Mouse (Mus musculus) layer of hippocampus, adult 18-20 months (tissue): ENCODE results near the gene Ppp1r8. TPM values are rescaled to one million over a fixed set of nuclear protein-coding genes. Genes with fewer than 3 reads are reported as not detected.
"Not testable (repeated sequence)": the region's sequence is repeated elsewhere in the genome, so short reads cannot be mapped to it uniquely, and the experiment has no call there.

Source experiments
- DNase-seq, 2 experiments: peaks; one replicate each; pipeline ENCODE4 v3.0.0; 2022; ENCODE audit warnings: low spot score in 2 of 2
- total RNA-seq, 2 experiments: library from RNA; stranded (reverse); gene quantifications; 2 replicates each; pipeline ENCODE4 v1.2.3; 2021

The Ppp1r8 gene
- total RNA-seq, 2 experiments from 2014 or later = 42.8 to 43.7 TPM

DNA sequence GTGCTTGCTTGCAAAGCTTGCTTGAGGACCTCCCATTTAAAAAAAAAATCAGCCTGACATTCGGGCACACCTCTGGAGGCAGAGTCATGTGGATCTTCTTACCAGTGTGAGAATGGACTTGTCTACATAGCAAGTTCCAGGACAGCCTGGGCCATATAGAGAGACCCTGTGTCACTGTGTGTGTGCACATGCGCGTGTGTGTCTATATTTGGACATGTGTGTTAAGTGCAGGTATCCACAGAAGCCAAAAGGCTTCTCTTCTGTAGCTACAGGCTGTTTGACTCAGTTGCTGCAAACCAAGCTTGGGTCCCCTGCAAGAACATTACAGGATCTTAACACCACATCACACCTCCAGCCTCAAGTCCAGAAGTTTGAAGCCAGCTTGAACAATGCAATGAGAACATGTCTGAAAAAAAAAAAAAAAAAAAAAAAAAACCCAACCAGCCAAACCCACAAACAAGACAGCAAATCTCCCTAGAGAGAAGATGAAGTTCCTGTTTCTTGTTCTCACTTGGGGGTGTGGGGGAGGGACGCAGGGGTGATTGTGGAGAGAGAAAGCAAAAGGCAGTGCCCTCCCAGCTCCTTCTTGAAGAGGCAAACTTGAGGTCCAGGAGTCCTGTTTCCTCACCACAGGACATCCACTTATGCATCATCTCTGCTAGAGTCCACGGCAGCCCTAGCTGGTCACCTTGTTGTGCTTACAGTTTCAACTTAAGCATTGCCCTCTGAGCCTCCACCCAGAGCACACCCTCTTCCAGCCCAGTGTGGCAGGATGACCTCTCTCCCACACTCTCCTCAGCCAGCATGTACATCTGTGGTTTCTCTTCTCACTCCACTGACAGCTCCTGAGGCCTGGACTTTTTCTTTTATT, 35.0 kb downstream of the Ppp1r8 start:
- no peak for DNase-seq

DNA sequence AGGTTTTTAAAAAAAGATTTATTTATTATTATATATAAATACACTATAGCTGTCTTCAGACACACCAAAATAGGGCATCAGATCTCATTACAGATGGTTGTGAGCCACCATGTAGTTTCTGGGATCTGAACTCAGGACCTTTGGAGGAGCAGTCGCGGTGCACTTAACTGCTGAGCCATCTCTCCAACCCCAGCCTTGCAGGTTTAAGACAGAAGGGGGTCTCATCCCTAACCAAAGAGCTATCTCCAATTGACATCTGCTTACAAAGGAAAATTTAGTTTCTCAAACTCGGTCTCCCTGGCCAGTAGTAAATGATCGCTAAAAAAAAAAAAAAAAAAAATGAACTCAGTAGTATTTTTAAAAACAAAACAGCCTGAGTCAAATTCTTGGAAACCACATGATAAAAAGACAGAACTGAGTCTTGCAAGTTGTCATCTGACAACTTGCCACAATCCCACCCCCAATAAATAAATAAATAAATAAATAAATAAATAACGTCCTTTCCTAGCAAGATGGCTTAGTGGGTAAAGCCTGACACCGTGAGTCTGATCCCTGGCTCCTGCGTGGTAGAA, 36.3 kb downstream of the Ppp1r8 start:
- no peak for DNase-seq

DNA sequence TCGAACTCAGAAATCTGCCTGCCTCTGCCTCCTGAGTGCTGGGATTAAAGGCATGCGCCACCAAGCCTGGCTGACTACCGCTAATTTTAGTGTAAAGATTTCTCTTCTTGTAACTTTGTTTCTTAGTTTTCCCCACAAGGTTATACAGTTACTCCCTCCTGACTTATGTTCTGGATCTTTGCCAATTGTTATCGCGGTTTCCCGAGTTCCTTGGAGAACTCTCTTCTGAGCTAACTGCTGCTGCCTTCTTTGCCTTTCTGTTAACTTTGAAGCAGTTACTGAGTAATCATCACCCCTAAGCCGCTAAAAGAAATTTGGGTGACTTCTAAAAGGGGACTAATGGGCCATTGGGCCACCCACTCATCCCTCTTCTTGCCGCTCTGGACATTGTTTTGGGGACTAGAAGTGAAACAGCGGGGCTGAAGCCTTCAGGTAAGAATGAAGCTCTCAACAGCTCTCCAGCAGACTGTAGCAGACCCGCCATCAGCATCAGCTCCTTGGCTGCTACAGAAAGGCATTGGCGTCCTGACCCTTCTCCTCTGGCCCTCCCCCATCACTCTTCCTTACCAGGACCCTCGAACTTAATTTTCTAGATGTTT, 37.3 kb downstream of the Ppp1r8 start:
- no peak for DNase-seq

DNA sequence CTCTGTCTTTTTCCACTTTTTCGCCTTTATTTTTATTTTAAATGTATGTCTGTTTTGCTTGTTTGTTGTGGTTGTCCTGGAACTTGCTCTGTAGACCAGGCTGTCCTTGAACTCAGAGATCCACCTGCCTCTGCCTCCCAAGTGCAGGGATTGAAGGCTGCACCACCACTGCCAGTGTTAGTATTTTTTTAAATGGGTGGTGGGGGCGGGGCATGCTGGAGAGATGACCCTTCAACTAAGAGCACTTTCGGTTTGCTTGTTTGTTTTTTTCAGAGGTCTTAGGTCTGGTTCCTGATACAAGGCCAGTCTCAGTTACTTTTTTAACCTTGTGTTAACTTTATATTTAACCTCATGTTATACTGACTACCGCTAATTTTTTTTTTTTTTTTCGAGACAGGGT, 37.8 kb downstream of the Ppp1r8 start:
- DNase-seq = no peak

DNA sequence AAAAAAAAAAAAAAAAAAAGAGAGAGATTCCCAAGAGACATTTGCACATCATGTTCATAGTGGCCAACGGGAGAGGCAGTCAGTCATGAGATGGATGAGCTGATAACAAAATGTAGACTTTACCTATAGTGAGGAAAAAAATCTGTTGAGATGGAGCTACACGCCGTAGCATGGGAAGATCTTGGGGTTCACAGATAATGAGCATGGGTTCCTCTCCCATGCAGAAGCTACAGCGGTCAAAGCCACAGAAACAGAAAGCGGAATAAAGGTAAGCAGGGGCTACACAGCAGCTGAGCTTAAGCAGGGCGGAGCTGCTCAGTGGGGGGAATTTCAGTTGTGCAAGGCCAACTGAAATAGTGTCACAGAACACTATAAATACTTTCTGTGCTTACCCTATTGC, 38.6 kb downstream of the Ppp1r8 start:
- no peak for DNase-seq

DNA sequence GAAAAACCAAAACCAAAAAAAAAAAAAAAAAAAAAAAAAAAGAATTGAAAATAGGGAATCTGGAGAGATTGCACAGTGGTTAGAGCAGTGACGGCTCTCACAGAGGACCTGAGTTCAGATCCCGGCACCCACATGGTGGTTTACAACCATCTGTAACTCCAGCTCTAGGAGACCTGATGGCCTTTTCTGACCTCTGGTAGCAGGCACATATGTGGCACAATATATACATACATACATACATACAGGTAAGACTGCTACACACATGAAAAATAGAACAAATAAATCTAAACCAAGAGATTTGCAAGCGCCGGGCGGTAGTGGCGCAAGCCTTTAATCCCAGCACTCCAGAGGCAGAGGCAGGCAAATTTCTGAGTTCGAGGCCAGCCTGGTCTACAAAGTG, 39.1 kb downstream of the Ppp1r8 start:
- no peak for DNase-seq

DNA sequence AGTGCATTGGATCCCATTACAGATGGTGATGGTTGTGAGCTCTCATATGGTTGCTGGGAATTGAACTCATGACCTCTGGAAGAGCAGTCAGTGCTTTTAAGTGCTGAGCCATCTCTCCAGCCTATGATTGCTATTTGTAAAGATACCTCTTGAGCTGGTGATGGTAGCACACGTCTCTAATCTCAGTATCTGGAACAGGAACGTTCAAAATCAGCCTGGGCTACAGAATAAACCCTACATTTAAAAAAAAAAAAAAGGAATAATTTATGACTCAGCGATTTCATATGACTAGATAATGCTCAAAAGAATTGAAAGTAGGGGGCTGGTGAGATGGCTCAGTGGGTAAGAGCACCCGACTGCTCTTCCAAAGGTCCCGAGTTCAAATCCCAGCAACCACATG, 39.8 kb downstream of the Ppp1r8 start:
- no peak for DNase-seq

DNA sequence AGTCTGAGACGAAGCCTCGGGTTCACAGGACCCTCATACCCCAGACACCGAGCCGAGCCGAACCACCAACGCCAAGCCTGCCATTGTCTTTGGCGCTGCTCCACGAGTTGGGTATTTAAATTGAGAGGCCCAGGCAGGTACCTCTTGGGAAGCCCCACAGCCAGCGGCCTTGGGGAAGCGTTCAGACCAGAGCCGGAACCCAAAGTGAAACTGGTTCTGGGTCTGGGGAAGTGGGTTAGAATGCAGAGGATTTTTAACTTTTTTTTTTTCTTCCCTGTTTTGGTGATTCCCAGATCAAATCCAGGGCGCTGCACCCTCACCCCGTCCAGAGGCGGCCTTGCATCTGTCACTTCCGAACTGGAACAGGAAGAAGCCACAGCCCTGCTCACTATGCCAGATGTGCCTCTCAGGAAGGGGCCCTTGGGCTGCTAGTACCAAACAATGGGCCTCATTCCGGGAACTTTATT, 40.8 kb downstream of the Ppp1r8 start:
- DNase-seq = no peak

DNA sequence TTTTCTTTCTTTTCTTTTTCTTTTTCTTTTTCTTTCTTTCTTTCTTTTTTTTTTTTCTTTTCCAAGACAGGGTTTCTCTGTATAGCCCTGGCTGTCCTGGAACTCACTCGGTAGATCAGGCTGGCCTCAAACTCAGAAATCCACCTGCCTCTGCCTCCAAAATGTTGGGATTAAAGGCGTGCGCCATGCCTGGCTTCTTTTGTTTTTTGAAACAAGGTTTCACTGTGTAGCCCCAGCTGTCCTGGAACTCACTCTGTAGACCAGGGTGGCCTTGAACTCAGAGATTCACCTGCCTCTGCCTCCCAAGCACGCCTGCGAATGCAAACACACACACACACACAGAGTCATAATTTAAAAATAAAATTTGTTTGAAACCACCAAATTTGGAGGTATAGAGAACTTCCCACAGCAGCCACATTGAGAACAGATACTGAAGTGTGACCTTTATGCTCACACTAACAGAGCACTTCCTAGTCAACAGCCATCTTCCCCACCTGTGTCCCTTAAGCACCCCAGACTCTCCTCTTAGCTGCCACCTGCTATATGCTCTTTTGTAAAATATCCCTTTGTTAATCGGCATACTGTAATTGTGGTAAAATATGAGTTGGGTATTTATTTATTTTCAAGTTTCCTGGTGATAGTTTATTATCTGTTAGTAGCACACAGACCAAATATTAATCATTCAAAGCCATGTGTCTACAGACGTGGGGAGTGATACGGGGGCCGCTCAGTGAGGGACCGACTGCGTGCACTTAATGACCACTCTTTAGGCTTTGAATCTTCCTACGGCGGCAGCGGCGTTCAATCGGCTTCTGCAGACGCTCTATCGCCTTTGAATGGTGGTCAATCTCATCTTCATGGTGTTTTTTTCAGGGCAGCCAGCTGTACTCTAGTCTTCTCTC, 41.5 kb downstream of the Ppp1r8 start:
- DNase-seq = no peak

DNA sequence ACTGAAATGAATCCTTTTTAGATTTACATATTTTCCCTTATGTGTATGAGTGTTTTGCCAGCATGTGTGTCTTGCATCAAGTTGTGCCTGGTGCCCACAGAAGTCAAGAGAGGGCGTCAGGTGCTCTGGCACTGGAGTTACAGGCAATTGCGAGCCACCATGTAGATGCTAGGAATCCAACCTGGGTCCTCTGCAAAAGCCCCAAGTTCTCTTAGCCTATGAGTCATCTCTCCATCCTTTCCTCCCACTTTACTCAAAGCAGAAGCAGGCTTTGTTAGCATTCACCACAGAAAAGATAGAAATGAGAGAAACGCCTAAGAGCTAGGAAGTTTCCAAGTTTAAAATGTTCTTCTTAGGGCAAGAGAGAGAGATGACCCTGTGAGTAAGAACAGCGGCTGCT, 43.1 kb downstream of the Ppp1r8 start:
- no peak for DNase-seq

DNA sequence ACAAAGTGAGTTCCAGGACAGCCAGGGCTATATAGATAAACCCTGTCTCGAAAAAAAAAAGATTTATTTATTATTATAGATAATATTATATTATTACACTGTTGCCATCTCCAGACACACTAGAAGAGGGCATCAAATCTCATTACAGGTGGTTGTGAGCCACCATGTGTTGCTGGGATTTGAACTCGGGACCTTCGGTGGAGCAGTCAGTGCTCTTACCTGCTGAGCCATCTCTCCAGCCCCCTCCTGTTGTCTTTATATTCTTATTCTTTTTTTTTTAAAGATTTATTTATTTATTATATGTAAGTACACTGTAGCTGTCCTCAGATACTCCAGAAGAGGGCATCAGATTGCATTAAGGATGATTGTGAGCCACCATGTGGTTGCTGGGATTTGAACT, 44.3 kb downstream of the Ppp1r8 start:
- DNase-seq = not testable (repeated sequence)

DNA sequence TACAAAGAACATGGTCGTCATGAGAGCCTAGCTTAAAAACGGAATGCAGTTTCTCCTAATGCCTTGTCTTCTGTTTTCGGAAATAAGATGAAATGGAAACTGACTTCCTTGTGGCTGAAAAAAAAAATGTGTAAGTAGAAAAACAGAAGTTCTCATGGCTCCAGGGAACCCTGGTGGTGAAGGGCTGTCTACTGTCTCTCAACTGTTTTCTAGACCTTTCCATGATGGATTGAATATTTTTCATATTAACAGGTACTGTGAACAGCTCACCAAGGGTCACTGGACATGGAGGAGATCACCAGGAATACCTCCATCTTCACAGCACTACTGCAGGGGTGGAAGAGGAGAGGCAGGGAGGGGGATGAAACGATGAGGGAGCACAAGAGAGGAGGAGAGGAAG, 44.9 kb downstream of the Ppp1r8 start:
- DNase-seq = no peak

DNA sequence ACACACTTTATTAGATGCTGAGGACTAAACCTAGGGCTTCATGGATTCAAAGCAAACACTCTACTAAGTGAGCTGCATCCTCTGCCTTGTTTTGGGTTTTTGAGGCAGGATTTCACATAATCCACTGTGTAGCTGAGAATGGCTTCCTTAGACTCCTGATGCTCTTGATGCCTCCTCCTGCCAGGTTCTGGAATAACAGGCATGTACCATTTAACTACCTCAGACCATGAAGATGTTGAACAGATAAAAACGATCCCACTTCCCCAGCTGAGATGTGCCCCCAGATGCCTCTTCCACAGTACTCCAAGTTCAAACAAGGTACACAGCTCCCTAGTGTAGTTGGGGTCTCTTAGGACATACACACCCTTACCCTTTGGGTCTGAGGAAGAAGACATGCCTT, 45.5 kb downstream of the Ppp1r8 start:
- no peak for DNase-seq

DNA sequence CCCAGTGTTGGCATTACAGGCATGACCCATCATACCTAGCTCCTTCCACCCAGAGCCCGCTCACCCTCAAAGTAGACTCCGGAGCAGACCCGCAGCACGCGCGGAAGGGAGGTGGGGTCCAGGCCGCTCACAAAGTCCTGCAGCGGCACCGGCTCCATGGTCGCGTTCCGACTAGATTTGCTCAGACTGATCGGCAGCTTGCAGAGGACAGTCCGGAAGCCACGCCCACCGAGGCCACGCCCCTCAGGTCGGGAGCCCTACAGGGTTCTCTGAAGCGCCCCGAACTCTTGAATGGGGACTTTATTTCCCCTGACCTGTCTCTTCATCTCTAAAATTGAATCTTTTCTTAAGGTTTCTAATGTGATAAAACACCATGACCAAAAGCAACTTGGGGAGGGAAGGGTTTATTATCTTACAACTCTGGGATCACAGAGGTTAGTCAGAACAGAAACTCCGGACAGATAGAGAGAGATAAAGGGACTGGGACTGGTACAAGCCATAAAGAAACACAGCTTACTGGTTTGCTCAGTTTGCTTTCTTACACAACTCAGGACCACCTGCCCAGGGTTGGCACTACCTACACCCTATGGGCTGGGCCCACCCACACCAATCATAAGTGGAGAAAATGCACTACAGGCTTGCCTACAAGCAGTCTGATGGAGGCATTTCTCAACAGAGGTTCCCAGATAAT, 46.6 kb downstream of the Ppp1r8 start, which contains the start of gene Themis2:
TSS of gene Themis2 (minus strand) at position 192 of the 691 bp plus-strand sequence.
- DNase-seq = peak in 1 of 2 experiments; percentile 13

DNA sequence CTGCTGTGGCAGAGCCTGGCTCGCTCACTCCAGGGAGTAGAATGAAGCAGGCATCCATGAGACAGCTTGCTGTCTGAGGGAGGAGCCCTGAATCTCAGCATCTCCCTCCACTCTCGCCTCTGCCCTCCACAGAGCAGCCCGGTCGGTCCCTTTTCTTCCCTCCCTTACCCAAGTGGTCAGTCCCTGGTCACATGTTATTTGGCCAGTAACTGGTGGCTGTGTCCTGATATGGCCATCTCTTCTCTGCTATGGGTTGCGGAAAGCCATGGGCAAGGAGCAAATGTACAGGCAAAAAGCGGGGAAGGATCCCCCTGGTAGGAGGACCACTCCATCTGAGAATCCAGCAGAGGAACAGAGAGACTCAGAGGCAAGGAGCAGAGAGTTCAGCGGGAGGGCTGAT, 47.8 kb downstream of the Ppp1r8 start:
- DNase-seq = no peak

DNA sequence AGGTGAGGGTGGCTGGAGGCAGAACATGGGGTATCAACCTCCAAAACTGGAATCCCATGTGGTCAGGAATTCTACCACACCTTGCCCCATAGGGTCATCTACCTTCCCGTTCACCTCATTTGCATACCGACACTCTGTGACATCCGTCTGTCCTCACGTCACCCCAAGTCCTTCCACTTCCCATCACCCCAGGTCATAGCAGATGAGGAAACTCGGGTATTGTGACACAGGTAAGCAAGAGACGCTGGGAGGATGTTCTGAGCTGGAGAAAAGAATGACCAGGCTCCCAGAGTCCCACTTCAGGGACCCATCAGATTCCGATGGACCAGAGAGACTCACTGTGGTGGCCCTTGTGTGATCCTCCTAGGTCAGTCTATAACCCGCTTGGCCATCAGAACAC, 48.2 kb downstream of the Ppp1r8 start:
- no peak for DNase-seq

DNA sequence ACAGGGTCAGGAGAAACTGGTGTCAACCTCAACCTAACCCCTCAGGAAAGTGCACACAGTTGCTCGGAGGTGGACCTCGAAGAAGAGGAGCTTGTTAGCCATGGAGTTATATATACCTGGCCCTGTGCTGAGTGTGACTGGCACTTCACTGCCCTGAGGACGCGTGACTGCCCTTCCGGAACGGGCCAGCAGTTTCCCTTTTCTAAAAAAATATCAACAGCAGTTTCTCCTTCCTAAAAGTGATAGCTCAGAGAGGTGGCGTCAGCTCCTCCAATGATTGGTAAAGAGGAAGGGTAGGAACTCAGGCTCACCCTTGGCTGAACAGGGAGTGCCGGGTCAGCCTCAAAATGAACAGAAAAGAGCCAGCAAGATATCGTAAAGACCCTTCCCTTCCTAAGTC, 48.9 kb downstream of the Ppp1r8 start:
- no peak for DNase-seq

DNA sequence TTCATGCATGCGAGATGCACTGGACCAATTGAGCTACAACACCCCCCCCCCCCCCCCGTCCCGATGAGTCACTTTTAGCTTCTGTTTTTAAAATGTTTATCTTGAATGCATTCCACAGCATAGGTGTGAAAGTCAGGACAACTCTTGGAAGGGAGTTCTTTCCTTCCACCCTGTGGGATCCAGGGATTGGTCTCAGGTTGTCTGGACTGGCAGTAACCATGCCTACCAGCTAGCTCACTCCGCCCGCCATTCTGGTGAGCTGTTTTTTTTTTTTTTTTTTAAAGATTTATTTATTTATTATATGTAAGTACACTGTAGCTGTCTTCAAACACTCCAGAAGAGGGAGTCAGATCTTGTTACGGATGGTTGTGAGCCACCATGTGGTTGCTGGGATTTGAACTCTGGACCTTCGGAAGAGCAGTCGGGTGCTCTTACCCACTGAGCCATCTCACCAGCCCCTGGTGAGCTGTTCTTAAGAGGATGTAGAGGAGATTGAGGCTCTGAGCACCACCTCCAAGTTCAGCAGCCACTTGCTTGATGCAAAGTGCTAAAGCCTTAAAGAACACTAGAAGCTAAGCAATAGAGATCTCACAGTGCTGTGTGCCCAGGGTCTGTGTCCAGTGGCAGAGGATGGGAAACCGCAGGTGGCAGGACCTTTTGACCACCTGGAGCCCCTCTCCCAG, 49.5 kb downstream of the Ppp1r8 start:
- not testable (repeated sequence) for DNase-seq

DNA sequence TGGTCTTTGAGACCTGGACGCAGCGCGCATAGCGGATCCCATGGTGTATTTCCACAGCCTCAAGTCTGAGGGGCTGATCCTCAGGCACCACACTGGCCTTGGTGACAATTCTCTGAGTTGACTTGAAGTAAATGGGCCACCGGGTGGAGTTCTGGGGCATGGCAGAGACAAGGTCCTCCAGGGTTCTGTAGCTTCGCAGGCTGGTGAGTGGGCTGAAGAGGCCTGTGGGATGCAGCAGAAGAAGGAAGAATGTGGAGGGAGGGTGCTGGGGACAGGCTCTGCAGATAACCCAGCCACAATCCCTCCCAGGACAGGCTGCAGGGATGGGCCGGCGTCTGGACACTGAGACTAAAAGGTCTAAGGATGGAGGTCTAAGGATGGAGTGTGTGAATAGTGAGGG, 53.2 kb downstream of the Ppp1r8 start:
- no peak for DNase-seq

DNA sequence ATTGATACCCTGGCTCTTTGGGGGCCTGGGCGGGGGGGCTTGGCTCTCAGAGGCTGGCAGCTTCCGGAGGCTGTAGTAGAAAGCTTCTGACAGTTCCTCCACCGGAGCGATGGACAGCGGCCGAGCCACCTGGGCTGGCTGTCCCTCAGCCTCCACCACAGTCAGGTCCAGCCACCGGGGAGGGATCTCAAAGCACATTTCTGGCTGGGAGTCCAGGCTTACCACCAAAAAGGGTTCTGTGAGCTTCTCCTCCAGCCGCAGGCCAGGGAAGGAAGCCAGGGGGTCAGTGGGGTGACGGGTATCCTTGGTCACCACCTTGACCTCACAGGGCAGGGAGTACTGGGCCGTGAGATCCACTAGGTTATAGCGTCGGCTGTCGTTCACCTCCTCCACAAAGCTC, 57.7 kb downstream of the Ppp1r8 start:
- no peak for DNase-seq
